8 mouse cellular contexts compared by ENCODE assay signal in genomic region chr3:95658236-95658867, GRCm38 (mm10). TPM values are rescaled to one million over a fixed set of nuclear protein-coding genes. Genes with fewer than 3 reads are reported as not detected.
DNase-seq lines count a peak whose midpoint lies in the region; ATAC-seq lines count a peak whose summit lies in the region.

Gene Mcl1, plus strand, starts transcription at chr3:95658788.

- peak within 1 kb of the TSS; percentile 98 for H3K27ac ChIP-seq in intestine, embryonic 16.5 days (ENCODE audit: low read length)

- under 1% methylated on average over 43 of the region's 43 CpGs for WGBS in intestine, embryonic 16.5 days

- no peaks in the 10 kb centered on the region for H3K9me3 ChIP-seq in intestine, embryonic 16.5 days (ENCODE audit: control insufficient read depth, low read length)

- peak within 1 kb of the TSS; percentile 65 for H3K4me2 ChIP-seq in intestine, embryonic 16.5 days (ENCODE audit: low read depth, low read length)

- H3K27me3 ChIP-seq in intestine, embryonic 16.5 days (replicated peaks; ENCODE audit: control insufficient read depth, insufficient read depth, low read length), result no peaks in the 10 kb centered on the region

- H3K9ac ChIP-seq in intestine, embryonic 16.5 days (ENCODE audit: low read depth, low read length), result peak within 1 kb of the TSS; percentile 100

- intact Hi-C loops in left cerebral cortex, postnatal 25 days (cut with DNase I), result loop anchor here (2.0 kb wide), 2 partner anchors 16 to 30 kb away; no protein-coding TSS in a partner anchor

- peaks cover 26% of the 10 kb centered on the region for H3K4me1 ChIP-seq in intestine, embryonic 16.5 days (ENCODE audit: control insufficient read depth, insufficient read depth, low read length)

- DNase-seq in adrenal gland, adult 8-10 months, result peak; percentile 93
- peak; percentile 88 for DNase-seq in embryo, embryonic 11.5 days (ENCODE audit: low read depth, low spot score)
- peak; percentile 93 to 96 for DNase-seq in gastrocnemius, postnatal 4 days (ENCODE audit: low spot score in 2 of 2)
- DNase-seq in left cerebral cortex, postnatal 25 days (ENCODE audit: low spot score in 2 of 2), result peak; percentile 95
- peak; percentile 95 for DNase-seq in mesoderm, embryonic 11.5 days (ENCODE audit: low read depth, low spot score)
- DNase-seq in right cerebral cortex, postnatal 25 days, result peak; percentile 93
- peak; percentile 92 to 95 for DNase-seq in urinary bladder, postnatal 36 days (ENCODE audit: low spot score in 2 of 2)

- peak; percentile 97 for ATAC-seq in intestine, embryonic 16.5 days

- peak within 1 kb of the TSS; percentile 89 for H3K4me3 ChIP-seq in intestine, embryonic 16.5 days (ENCODE audit: low read length)

- H3K36me3 ChIP-seq in intestine, embryonic 16.5 days (ENCODE audit: control insufficient read depth, insufficient read depth, low read length), result peaks cover 2% of the 10 kb centered on the region

RNA-seq across cellular contexts. Expression of gene Mcl1, which starts in this region (rescaled TPM):
- 100 to 1,000 TPM; 177 to 189 (median 179) TPM for total RNA-seq in adrenal gland, adult 8-10 months (2022)
- 100 to 1,000 TPM in 1 of 2 experiments, 10 to 100 TPM in 1; 90.6 to 107 TPM for total RNA-seq in gastrocnemius, postnatal 4 days (2021)
- 14.7 and 17.0 TPM in 2 replicates for polyA plus RNA-seq in intestine, embryonic 16.5 days (2015; fragmentation: Nextera tagmentation; extraction: Ambion mirVana)
- 10 to 100 TPM; 58.4 to 59.6 TPM for total RNA-seq in left cerebral cortex, postnatal 25 days (2021)

Comparison
In these comparisons a context has a peak if more than half of its experiments do, and no peak if none do; other contexts are left out.
1. Peak in every context shown above with its lines: DNase-seq, ATAC-seq, H3K4me3 ChIP-seq and H3K27ac ChIP-seq.